Mouse (Mus musculus): ENCODE data around the gene Tas1r3. TPM values are rescaled to one million over a fixed set of nuclear protein-coding genes. Genes with fewer than 3 reads are reported as not detected.

Tas1r3 gene
- polyA plus RNA-seq, 1 experiment from 2014 or later, result 0.22 TPM

DNA sequence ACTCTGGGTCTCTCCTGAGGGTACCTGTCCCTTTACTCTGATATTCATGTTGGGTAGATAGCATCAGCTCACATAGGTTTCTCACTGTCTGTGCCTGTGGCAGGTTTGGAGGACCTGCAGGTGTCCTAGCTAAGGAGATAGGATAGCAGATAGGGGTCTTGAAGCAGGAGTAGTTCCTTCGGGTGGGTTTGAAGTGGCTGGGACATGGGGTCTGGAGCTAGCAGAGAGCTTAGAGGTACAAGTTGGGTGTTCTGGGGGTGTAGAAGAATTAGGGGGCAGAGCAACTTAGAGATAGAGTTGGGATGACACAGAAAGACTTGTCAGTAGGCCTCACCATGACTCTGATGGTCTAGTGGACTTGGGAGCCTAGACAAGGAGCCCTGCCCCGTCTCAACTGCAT is 13.8 kb downstream of the Tas1r3 start:
- Histone ChIP-seq H3K9me3 (replicated peaks) (no peaks in the 10 kb centered on the region), H3K4me3 (peak overlapping the region; percentile 94; the same call in 1 of the 2 replicates)

DNA sequence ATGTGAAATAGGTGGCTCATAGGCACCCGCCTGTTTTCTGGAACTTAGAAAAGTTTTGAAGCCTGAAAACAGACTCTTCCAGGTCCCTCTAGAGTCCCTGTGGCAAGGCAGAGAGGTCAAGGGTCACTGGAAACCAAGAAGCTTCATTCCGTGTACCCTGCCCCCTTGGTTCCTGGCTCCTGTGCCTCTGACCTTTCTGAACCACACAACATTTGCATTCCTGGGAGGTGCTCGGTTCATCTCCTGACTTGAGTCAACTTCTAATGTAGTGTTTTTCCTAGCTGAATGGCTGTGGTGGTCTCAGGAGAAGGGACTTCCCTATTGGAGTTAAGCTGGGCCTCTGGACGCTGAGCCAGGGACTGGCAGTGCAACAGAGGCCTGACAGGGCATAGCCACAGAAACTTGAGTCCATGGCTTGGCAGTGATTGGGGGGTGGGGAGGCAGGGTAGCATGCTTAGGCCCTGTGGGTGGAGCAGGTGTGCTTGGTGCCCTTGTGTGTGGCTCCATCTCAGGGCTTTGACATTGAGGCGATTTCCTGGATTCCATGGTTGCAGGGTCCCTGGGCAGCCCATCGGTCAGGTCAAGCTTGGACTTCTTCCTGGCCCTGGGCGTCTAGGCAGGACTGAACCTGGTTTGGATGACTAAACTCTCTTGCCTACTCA is 14.6 kb downstream of the Tas1r3 start:
- Histone ChIP-seq H3K4me3 (peak overlapping the region; percentile 94), H3K4me1 (peaks cover 37% of the 10 kb centered on the region), H3K27me3 (ENCODE audit: low read depth, poor library complexity, severe bottlenecking) (0 out of 2 replicates have a peak, but pooled peaks cover 4% of the 10 kb centered on the region), H3K9me3 (replicated peaks) (no peaks in the 10 kb centered on the region), H3K36me3 (peaks cover 23% of the 10 kb centered on the region), H3K27ac (replicated peaks) (peak overlapping the region; percentile 89)
- DNase-seq (ENCODE audit: low spot score), result no peak
- WGBS, result 57% methylated on average over 7 of the region's 7 CpGs

More for the DNA sequence above, 13.8 kb downstream of the Tas1r3 start:
- WGBS, result 90% methylated on average over 2 of the region's 2 CpGs
- no peak overlapping the region for H3K27ac ChIP-seq (replicated peaks)
- no peak for DNase-seq (ENCODE audit: low spot score)
- H3K4me1 ChIP-seq, result peaks cover 37% of the 10 kb centered on the region
- H3K27me3 ChIP-seq (ENCODE audit: low read depth, poor library complexity, severe bottlenecking), result 0 out of 2 replicates have a peak, but pooled peaks cover 4% of the 10 kb centered on the region
- peaks cover 25% of the 10 kb centered on the region for H3K36me3 ChIP-seq

- H3K27ac ChIP-seq (replicated peaks), result peak overlapping the region; percentile 89
These were observed 15.4 kb downstream of the Tas1r3 start for GRCm38 (mm10) chr4:155847591-155848352.

DNA sequence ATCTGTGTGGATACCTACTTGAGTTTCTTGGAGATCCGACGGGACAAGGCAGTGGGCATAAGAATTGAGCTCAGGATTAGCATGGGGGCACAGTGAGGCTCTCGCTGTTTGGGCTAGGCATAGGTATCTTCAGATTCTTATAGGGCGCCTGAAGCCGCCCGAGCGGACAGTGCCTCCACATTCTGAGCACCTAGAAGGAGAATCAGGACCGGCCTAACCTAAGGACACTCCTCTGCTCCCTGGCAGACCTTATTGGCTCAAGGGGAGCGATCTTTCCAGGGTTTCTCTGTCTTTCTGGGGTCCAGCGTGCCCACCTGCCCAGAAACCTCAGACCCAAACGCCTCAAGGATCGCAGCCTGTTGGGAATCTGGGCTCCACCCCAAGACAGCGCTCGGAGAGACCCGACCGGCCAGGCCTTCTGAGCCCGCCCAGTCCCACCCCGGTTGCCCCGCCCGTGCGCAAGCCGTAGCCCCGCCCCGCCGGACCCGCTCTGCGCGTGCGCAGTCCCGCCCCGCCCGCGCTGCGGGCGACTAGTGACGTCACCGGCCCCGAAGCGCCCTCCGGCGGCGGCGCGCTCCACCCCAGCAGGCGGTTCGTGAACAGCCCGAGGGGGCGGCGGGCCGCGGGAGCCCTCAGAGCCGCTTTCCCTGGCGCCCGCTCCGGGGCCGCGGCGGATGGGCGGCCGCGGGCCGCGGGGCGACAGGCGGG is 16.1 kb downstream of the Tas1r3 start, which contains the start of gene Dvl1:
TSS of gene Dvl1 (plus strand) at position 532 of the 708 bp plus-strand sequence.
- Histone ChIP-seq H3K4me1 (peaks cover 37% of the 10 kb centered on the region), H3K27me3 (ENCODE audit: low read depth, poor library complexity, severe bottlenecking) (peaks cover 17% of the 10 kb centered on the region), H3K9me3 (replicated peaks) (no peaks in the 10 kb centered on the region), H3K4me3 (peak within 1 kb of the TSS; percentile 94), H3K27ac (replicated peaks) (peak within 1 kb of the TSS; percentile 89), H3K36me3 (peaks cover 24% of the 10 kb centered on the region)
- peak; percentile 94 for DNase-seq (ENCODE audit: low spot score)
- WGBS, result 2% methylated on average over 62 of the region's 65 CpGs

More at GRCm38 (mm10) chr4:155847591-155848352, 15.4 kb downstream of the Tas1r3 start:
- Histone ChIP-seq H3K4me3 (peak overlapping the region; percentile 94), H3K36me3 (peaks cover 23% of the 10 kb centered on the region), H3K9me3 (replicated peaks) (no peaks in the 10 kb centered on the region), H3K4me1 (peaks cover 37% of the 10 kb centered on the region), H3K27me3 (ENCODE audit: low read depth, poor library complexity, severe bottlenecking) (peaks cover 10% of the 10 kb centered on the region; the same call in 1 of the 2 replicates)
- WGBS, result 1% methylated on average over 69 of the region's 69 CpGs
- DNase-seq (ENCODE audit: low spot score), result no peak

GRCm38 (mm10) chr4:155843231-155843630 is 19.9 kb downstream of the Tas1r3 start:
- DNase-seq (ENCODE audit: low spot score), result no peak
- H3K4me3 ChIP-seq, result no peak overlapping the region
- peaks cover 52% of the 10 kb centered on the region for H3K4me1 ChIP-seq
- H3K36me3 ChIP-seq, result peaks cover 28% of the 10 kb centered on the region
- 92% methylated on average over 5 of the region's 5 CpGs for WGBS
- no peak overlapping the region for H3K27ac ChIP-seq (replicated peaks)
- H3K9me3 ChIP-seq (replicated peaks), result no peaks in the 10 kb centered on the region
- H3K27me3 ChIP-seq (ENCODE audit: low read depth, poor library complexity, severe bottlenecking), result peaks cover 36% of the 10 kb centered on the region

DNA sequence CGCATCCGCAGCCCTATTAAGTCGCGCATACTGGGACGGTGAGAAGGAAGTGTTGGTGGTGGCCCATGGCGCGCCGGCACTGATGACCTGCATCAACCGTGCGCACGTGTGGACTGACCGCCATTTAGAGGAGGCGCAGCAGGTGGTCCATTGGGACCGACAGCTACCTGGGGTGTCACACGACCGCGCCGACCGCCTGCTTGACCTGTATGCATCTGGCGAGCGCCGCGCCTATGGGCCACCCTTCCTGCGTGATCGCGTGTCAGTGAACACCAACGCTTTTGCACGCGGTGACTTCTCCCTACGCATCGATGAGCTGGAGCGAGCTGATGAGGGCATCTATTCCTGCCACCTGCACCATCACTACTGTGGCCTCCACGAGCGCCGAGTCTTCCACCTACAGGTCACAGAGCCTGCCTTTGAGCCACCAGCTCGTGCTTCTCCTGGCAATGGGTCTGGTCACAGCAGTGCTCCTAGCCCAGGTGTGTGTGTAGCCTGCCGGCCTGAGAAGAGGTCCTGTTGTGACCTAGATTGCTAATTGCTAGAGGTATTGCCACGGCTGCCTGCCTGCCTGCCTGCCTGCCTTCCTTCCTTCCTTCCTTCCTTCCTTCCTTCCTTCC is 21.4 kb downstream of the Tas1r3 start:
- DNase-seq (ENCODE audit: low spot score), result no peak
- 36% methylated on average over 38 of the region's 38 CpGs for WGBS
- Histone ChIP-seq H3K4me3 (peak overlapping the region; percentile 66), H3K27ac (replicated peaks) (no peak overlapping the region; the same call in 1 of the 2 replicates), H3K9me3 (replicated peaks) (no peaks in the 10 kb centered on the region), H3K27me3 (ENCODE audit: low read depth, poor library complexity, severe bottlenecking) (peaks cover 36% of the 10 kb centered on the region), H3K36me3 (peaks cover 28% of the 10 kb centered on the region), H3K4me1 (peaks cover 43% of the 10 kb centered on the region)

DNA sequence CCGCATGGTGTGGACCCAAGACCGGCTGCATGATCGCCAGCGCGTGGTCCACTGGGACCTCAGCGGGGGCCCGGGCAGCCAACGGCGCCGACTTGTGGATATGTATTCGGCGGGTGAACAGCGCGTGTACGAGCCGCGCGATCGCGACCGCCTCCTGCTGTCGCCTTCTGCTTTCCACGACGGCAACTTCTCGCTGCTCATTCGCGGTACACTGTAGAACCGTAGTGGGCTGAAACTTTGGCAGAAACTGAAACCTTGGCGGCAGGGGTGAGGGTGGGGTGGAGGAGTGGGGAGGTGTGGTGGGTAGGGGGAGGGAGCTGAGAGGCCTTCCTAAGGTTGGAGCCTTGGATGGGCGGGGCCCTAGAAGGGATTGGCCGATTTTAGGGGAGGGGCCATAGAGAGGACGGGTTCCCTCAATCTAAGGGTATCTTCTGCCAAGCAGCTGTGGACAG is 22.1 kb downstream of the Tas1r3 start:
- H3K27me3 ChIP-seq (ENCODE audit: low read depth, poor library complexity, severe bottlenecking), result peaks cover 32% of the 10 kb centered on the region
- H3K4me3 ChIP-seq, result peak overlapping the region; percentile 66
- H3K4me1 ChIP-seq, result peaks cover 36% of the 10 kb centered on the region
- H3K36me3 ChIP-seq, result peaks cover 28% of the 10 kb centered on the region
- peak overlapping the region; percentile 87 for H3K27ac ChIP-seq (replicated peaks)
- 1% methylated on average over 32 of the region's 32 CpGs for WGBS
- no peaks in the 10 kb centered on the region for H3K9me3 ChIP-seq (replicated peaks)
- peak; percentile 44 for DNase-seq (ENCODE audit: low spot score)

GRCm38 (mm10) chr4:155840076-155841002 is 22.8 kb downstream of the Tas1r3 start:
- peaks cover 32% of the 10 kb centered on the region for H3K27me3 ChIP-seq (ENCODE audit: low read depth, poor library complexity, severe bottlenecking)
- H3K9me3 ChIP-seq (replicated peaks), result no peaks in the 10 kb centered on the region
- peak overlapping the region; percentile 66 for H3K4me3 ChIP-seq
- H3K27ac ChIP-seq (replicated peaks), result peak overlapping the region; percentile 87
- peaks cover 30% of the 10 kb centered on the region for H3K36me3 ChIP-seq
- no peak for DNase-seq (ENCODE audit: low spot score)
- peaks cover 36% of the 10 kb centered on the region for H3K4me1 ChIP-seq
- 11% methylated on average over 8 of the region's 8 CpGs for WGBS

DNA sequence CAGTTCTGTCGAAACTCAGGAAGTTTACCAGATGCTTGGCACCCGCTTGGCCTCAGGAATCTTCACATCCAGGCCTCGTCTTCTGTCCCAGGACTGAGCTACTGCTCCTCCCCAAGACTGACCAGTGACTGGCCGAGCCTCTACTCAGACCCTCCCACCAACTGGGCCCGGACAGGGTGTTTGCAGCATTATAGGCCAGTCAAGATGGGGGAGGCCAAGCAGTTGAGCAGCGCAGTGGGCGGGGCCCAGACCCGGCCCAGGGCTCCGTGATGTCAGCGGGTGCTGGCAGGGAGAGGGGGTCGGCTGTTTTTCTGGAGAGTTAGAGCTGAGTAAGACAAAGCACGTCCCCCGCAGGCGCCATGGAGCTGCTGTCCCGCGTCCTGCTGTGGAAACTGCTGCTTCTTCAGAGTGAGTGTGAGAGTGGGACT is 23.7 kb downstream of the Tas1r3 start, which contains the start of gene Mxra8:
TSS of gene Mxra8 (plus strand) at position 198 of the 428 bp plus-strand sequence.
- Histone ChIP-seq H3K27me3 (ENCODE audit: low read depth, poor library complexity, severe bottlenecking) (peaks cover 32% of the 10 kb centered on the region), H3K4me1 (peaks cover 36% of the 10 kb centered on the region), H3K27ac (replicated peaks) (peak within 1 kb of the TSS; percentile 87), H3K4me3 (peak within 1 kb of the TSS; percentile 66), H3K36me3 (peaks cover 33% of the 10 kb centered on the region), H3K9me3 (replicated peaks) (no peaks in the 10 kb centered on the region)
- DNase-seq (ENCODE audit: low spot score), result peak; percentile 88
- 1% methylated on average over 16 of the region's 16 CpGs for WGBS

- peak overlapping the region; percentile 66 for H3K4me3 ChIP-seq
- 59% methylated on average over 8 of the region's 8 CpGs for WGBS
- peaks cover 31% of the 10 kb centered on the region for H3K36me3 ChIP-seq
- H3K27ac ChIP-seq (replicated peaks), result peak overlapping the region; percentile 87
- no peaks in the 10 kb centered on the region for H3K9me3 ChIP-seq (replicated peaks)
- H3K4me1 ChIP-seq, result peaks cover 42% of the 10 kb centered on the region
- H3K27me3 ChIP-seq (ENCODE audit: low read depth, poor library complexity, severe bottlenecking), result peaks cover 32% of the 10 kb centered on the region
- no peak for DNase-seq (ENCODE audit: low spot score)
These were observed 24.7 kb downstream of the Tas1r3 start for GRCm38 (mm10) chr4:155838187-155839153.

Measured in midbrain, embryonic 10.5 days (tissue).